Mouse (Mus musculus) lung, embryonic 14.5 days (tissue): ENCODE results near the gene Itgb5. TPM values are rescaled to one million over a fixed set of nuclear protein-coding genes. Genes with fewer than 3 reads are reported as not detected.

Experiments used
- ATAC-seq: fragments of 200-750 bp; cut with Nextera tagmentation; 2 replicates; pipeline ENCODE4 v1.8.0; 2017; ENCODE audit warnings: mild to moderate bottlenecking, moderate TSS enrichment, moderate library complexity; ENCODE audit not compliant: insufficient read depth
- DNase-seq: peaks from one replicate; pipeline ENCODE4 v3.0.0-alpha.2; 2015
- H3K27ac ChIP-seq: fragments of 300-500 bp; sonication (generic); 2 replicates; pipeline ENCODE4 v1.5.1; 2014; ENCODE audit warnings: low read depth, mild to moderate bottlenecking, moderate library complexity
- H3K27me3 ChIP-seq: fragments of 300-500 bp; sonication (generic); 2 replicates; pipeline ENCODE4 v1.6.1; 2014; ENCODE audit warnings: low read length, control low read depth; ENCODE audit not compliant: insufficient read depth
- H3K36me3 ChIP-seq: fragments of 300-500 bp; sonication (generic); 2 replicates; pipeline ENCODE4 v1.6.1; 2014; ENCODE audit warnings: control low read depth; ENCODE audit not compliant: insufficient read depth
- H3K4me1 ChIP-seq: fragments of 300-500 bp; sonication (generic); 2 replicates; pipeline ENCODE4 v1.6.1; 2014; ENCODE audit warnings: antibody characterized with exemption, control low read depth; ENCODE audit not compliant: insufficient read depth
- H3K4me2 ChIP-seq: fragments of 300-500 bp; sonication (generic); 2 replicates; pipeline ENCODE4 v1.6.1; 2014; ENCODE audit warnings: mild to moderate bottlenecking
- H3K4me3 ChIP-seq: fragments of 300-500 bp; sonication (generic); 2 replicates; pipeline ENCODE4 v1.5.1; 2014; ENCODE audit warnings: low read depth, low read length
- H3K9ac ChIP-seq: fragments of 300-500 bp; sonication (generic); 2 replicates; pipeline ENCODE4 v1.6.1; 2014
- H3K9me3 ChIP-seq: fragments of 300-500 bp; sonication (generic); 2 replicates; pipeline ENCODE4 v1.6.1; 2016; ENCODE audit warnings: low read depth, low read length, control low read depth
- CTCF ChIP-seq: IDR thresholded peaks from 2 replicates; pipeline ENCODE4 v1.5.1; 2016; ENCODE audit warnings: antibody characterized with exemption, low read depth
- WGBS: fragments of 180-500 bp; shearing (Covaris S2); extraction: QIAGEN DNeasy Blood & Tissue Kit; methylation state at CpG from one replicate; pipeline ENCODE4 v1.1.7; 2014; 5-methylcytosine and 5-hydroxymethylcytosine counted together
- polyA plus RNA-seq: library from polyadenylated mRNA; unstranded; fragments of >200 nt; fragmentation: Nextera tagmentation; extraction: Ambion mirVana; gene quantifications from 2 replicates; pipeline ENCODE4 v1.2.1, GENCODE M21; 2014

Itgb5 gene
- polyA plus RNA-seq, 1 experiment from 2014 or later = 64.5 TPM

DNA sequence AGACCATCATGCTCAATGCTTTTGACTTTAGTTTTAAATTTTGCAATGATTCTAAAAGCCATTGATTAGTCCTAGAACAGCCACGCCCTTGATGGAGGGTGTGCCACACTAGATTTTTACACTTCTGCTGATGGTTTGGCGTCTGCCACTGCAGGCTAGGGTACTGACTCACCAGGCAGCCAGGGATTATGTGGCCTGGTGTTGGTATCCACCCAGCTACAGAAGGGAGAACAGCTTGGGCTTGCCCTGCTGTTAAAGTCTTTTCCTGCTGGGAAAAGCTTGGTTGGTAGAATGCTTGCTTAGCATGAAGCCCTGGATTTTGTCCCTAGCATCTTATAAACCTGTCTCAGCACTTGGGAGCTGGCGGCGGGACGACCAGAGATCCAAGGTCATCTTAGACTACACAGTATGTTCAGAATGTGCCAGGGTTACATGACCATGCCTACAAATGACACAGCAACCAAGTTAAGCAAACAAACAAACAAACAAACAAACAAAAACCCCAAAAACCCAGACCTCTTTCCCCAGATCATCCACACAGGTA lies 33.8 kb downstream of the Itgb5 start:
- WGBS = 82% methylated on average over 5 of the region's 5 CpGs
- H3K4me2 ChIP-seq = no peak overlapping the region
- no peak for TF ChIP-seq CTCF
- H3K4me3 ChIP-seq = no peak overlapping the region
- no peaks in the 10 kb centered on the region for H3K9me3 ChIP-seq
- DNase-seq = no peak
- no peaks in the 10 kb centered on the region for H3K4me1 ChIP-seq
- no peaks in the 10 kb centered on the region for H3K36me3 ChIP-seq
- H3K27ac ChIP-seq = no peak overlapping the region
- no peaks in the 10 kb centered on the region for H3K27me3 ChIP-seq
- no peak overlapping the region for H3K9ac ChIP-seq
- ATAC-seq = no peak

DNA sequence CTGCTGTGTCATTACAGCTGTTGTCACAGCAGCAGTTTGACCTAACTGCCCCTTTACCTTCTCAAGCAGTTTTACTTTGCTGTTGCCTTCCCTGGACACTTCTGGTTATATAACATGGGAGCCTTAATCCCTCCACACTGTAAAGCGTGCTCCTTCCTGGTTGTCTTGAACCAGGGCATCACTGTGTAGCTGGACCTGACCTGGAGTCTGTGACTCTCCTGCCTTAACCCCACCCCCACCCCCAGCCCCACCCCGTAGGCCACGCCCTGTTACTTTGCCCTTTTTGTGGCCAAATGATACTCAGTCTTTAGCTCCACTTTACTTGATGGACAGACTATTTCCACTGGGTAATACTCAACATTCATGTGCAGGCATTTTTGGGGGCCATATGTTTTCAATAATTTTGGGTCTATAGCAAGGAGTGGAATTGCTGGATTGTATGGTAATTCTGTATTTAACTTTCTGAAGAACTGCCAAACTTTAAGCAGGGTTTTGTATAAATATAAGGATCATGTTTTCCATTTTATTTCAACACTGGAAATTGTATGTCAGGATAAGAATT lies 40.8 kb downstream of the Itgb5 start:
- DNase-seq (no peak), ATAC-seq (no peak)
- no peak overlapping the region for H3K4me2 ChIP-seq
- no peak overlapping the region for H3K27ac ChIP-seq
- H3K9me3 ChIP-seq = no peaks in the 10 kb centered on the region
- peaks cover 3% of the 10 kb centered on the region; the same call in 1 of the 2 replicates for H3K4me1 ChIP-seq
- WGBS = 90% methylated on average over 3 of the region's 3 CpGs
- H3K36me3 ChIP-seq = no peaks in the 10 kb centered on the region
- no peak overlapping the region for H3K4me3 ChIP-seq
- no peak for TF ChIP-seq CTCF
- no peak overlapping the region for H3K9ac ChIP-seq
- no peaks in the 10 kb centered on the region for H3K27me3 ChIP-seq

DNA sequence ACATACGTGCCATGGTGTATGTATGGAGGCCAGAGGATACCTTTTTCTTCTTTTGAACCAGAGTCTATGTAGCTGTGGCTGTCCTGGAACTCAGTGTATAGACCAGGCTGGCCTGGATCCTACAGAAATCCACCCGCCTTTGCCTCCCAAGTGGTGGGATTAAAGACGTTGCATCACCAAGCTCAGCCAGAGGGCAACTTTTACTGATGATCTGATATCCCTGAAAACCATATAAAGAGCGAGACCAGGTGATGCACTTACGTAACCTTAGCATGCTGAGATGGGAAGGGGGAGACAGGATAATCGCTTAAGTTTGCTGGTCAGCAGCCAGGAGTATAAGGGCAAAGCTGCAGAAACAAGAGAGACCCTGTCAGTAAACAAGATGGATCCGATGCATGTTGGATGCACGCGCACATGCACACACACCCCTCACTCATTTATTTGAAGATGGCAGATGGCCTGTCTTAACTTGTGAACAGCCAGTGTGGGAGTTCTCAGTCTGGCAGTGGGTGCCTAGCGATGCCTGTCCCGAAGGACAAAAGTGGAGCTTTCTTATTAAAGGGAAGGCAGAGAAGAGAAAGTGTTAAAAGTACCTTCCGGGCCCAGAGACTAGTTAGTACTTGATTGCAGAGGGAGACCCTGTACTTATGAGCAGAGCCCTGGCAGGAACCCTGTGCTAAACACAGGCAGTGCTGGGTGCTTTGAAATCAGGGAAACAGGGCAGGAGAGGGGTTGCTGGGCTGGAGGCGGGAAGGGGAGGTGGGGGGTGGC lies 41.7 kb downstream of the Itgb5 start:
- Histone ChIP-seq H3K4me2 (no peak overlapping the region), H3K27me3 (no peaks in the 10 kb centered on the region), H3K4me3 (no peak overlapping the region), H3K36me3 (peaks cover 2% of the 10 kb centered on the region; the same call in 1 of the 2 replicates), H3K4me1 (peaks cover 3% of the 10 kb centered on the region; the same call in 1 of the 2 replicates), H3K9ac (no peak overlapping the region), H3K27ac (no peak overlapping the region; the same call in 1 of the 2 replicates), H3K9me3 (no peaks in the 10 kb centered on the region)
- WGBS = 69% methylated on average over 13 of the region's 13 CpGs
- TF ChIP-seq CTCF = no peak
- DNase-seq (no peak), ATAC-seq (no peak)

DNA sequence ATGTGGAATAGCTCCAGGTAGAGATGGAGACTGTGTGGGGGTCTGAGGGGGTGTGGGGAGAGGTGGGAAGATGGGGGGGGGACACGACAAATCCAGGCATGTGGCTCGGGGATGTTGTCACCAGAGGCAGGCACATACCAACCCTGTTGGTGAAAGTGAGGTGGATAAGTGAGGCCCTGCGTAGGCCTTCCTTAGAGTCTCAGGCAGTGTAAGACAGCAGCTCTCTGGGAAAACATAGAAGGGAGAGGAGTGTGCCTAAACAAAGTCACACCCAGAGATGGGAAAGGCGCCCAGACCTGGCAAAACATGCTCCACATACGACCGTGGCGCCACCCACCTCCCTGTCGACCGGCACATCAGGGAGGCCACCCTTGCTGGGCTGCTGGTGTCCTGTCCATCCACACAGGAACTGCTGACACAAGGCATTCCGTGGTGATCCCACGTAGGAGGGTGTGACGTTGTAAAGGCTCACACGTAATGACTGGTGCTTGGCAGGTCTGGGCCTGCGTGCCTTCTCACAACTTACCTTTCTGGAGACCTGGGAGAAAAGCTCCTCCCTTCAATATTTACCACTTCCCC lies 42.5 kb downstream of the Itgb5 start:
- Histone ChIP-seq H3K4me1 (peaks cover 3% of the 10 kb centered on the region; the same call in 1 of the 2 replicates), H3K27ac (no peak overlapping the region; the same call in 1 of the 2 replicates), H3K9ac (no peak overlapping the region), H3K36me3 (peaks cover 3% of the 10 kb centered on the region; the same call in 1 of the 2 replicates), H3K9me3 (no peaks in the 10 kb centered on the region), H3K4me3 (no peak overlapping the region), H3K27me3 (no peaks in the 10 kb centered on the region), H3K4me2 (no peak overlapping the region)
- DNase-seq (no peak), ATAC-seq (peak; percentile 24; the same call in 1 of the 2 replicates)
- 67% methylated on average over 14 of the region's 14 CpGs for WGBS
- TF ChIP-seq CTCF = no peak

- H3K4me1 ChIP-seq = peaks cover 3% of the 10 kb centered on the region; the same call in 1 of the 2 replicates
- H3K4me2 ChIP-seq = no peak overlapping the region
- DNase-seq (no peak), ATAC-seq (no peak)
- TF ChIP-seq CTCF = no peak
- no peak overlapping the region for H3K9ac ChIP-seq
- 71% methylated on average over 7 of the region's 7 CpGs for WGBS
- H3K4me3 ChIP-seq = no peak overlapping the region
- H3K27ac ChIP-seq = no peak overlapping the region; the same call in 1 of the 2 replicates
- H3K36me3 ChIP-seq = peaks cover 3% of the 10 kb centered on the region; the same call in 1 of the 2 replicates
- H3K27me3 ChIP-seq = no peaks in the 10 kb centered on the region
- H3K9me3 ChIP-seq = no peaks in the 10 kb centered on the region
These were observed 43.8 kb downstream of the Itgb5 start for GRCm38 (mm10) chr16:33873282-33873681.

DNA sequence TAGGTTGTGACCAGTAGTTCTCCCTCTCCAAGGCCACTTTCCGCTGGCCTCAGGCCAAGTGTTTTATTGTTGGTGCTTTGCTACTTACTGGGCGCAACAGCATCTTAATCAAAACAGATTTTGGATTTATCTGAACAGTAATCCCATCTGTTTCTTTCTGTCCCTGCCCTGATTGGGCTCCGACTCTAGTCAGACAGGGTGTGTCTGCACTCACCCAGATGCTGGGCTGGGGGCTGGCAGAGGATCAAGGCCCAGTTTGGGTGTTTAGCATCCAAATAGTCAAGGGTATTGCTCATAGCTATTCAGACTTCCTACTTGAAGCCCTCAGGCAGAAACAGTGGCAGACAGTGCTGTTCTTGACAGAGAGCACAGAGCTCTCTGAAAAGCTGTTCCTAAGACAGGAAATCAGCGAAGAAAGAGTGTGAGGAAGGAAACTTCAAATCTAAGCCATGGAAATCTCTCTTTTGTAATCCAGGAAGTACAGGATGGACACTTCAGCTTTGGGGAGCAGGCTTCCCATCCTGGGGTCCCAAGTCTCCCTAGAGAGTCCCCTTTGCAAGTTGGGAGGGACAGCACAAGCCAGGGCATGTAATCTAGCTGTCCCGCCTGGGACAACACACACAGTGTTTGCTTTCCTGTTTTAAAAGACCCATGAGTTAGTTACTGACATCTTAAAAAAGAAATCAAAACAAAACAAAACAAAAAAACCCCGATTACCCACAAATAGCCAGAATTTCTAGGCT lies 48.7 kb downstream of the Itgb5 start:
- ATAC-seq (peak; percentile 52), DNase-seq (peak; percentile 77)
- Histone ChIP-seq H3K9me3 (no peaks in the 10 kb centered on the region), H3K36me3 (peaks cover 3% of the 10 kb centered on the region; the same call in 1 of the 2 replicates), H3K27ac (peak overlapping the region; percentile 33), H3K27me3 (no peaks in the 10 kb centered on the region), H3K4me2 (no peak overlapping the region), H3K4me3 (no peak overlapping the region), H3K4me1 (peaks cover 6% of the 10 kb centered on the region), H3K9ac (no peak overlapping the region)
- no peak for TF ChIP-seq CTCF
- 51% methylated on average over 6 of the region's 6 CpGs for WGBS
